Mouse (Mus musculus) embryonic fibroblast, embryonic 13.5 days (primary cell): ENCODE data around the gene C2cd4a.

Experiments used
- CTCF ChIP-seq: IDR thresholded peaks from 2 replicates; pipeline ENCODE4 v1.5.1; 2011; ENCODE audit warnings: mild to moderate bottlenecking, control low read depth, low read length, moderate library complexity, borderline replicate concordance; ENCODE audit not compliant: insufficient read depth
- POLR2A ChIP-seq: IDR thresholded peaks from 2 replicates; pipeline ENCODE4 v1.6.1; 2011; ENCODE audit warnings: low read depth, mild to moderate bottlenecking, control low read depth, low read length, moderate library complexity

DNA sequence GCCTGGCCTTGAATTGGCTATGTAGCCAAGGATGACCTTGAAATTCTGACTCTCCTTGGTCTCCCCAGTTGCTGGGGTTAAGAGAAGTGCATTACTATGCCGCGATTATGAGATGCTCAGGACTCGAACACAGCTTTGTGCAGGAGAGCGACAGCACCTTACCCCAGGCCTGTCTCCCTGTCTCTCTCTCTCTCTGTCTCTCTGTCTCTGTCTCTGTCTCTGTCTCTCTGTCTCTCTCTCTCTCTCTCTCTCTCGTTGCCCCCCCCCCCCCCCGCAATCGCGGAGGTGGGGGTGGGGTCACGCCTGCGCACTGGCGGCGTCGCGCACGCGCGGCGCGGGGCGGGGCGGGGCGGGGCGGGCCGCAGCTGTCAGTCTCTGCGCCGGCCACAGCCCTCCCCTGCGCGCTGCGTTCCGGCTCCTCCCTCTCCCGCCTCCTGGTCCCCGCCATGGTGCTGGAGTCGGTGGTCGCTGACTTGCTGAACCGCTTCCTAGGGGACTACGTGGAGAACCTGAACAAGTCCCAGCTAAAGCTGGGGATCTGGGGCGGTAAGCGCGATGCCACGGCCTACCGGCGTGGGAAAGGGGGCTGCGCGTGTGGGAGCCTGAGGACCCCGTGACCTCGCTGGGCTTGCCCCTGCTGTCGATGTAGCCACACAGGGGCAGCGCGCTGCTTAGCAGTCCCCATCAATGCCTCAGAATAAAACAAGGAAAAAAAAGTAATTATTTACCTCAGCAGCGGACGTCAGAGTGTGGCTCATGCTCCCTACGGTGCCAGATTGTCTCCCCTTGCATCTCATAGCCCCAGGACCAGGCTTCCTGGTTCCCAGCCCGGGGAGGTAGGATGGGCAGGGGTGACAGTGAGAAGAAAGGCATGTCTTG lies 8.1 kb upstream of the C2cd4a start, which contains the start of gene Vps13c:
- no peak for TF ChIP-seq CTCF
- peak; percentile 72 for TF ChIP-seq POLR2A
